Mouse (Mus musculus) ovary, postnatal 10 days (tissue): ENCODE measurements around the gene Eif6.

ENCODE experiments used
- DNase-seq: peaks from one replicate; pipeline ENCODE4 v3.0.0; 2022; ENCODE audit warnings: low spot score

Eif6 gene

GRCm38 (mm10) chr2:155787949-155788931 is 38.5 kb downstream of the Eif6 start:
- DNase-seq = no peak

GRCm38 (mm10) chr2:155786905-155787304 is 39.8 kb downstream of the Eif6 start:
- DNase-seq = no peak

GRCm38 (mm10) chr2:155784534-155784933 is 42.2 kb downstream of the Eif6 start:
- DNase-seq = no peak

GRCm38 (mm10) chr2:155779506-155779905 is 47.2 kb downstream of the Eif6 start:
- DNase-seq = no peak

- DNase-seq = no peak
Measured at GRCm38 (mm10) chr2:155779066-155779465, 47.7 kb downstream of the Eif6 start.

GRCm38 (mm10) chr2:155778004-155778403 is 48.7 kb downstream of the Eif6 start:
- DNase-seq = no peak

GRCm38 (mm10) chr2:155777688-155777985 is 49.1 kb downstream of the Eif6 start:
- DNase-seq = no peak

GRCm38 (mm10) chr2:155776824-155777687 is 49.7 kb downstream of the Eif6 start:
- no peak for DNase-seq

GRCm38 (mm10) chr2:155775685-155776263 is 51.0 kb downstream of the Eif6 start:
- peak; percentile 61 for DNase-seq

GRCm38 (mm10) chr2:155774927-155775684 is 51.6 kb downstream of the Eif6 start, which contains the start of gene Mmp24:
TSS of gene Mmp24 (plus strand) at chr2:155775342.
- no peak for DNase-seq

- DNase-seq = no peak
Measured at GRCm38 (mm10) chr2:155774261-155774926, 52.3 kb downstream of the Eif6 start.

- no peak for DNase-seq
Measured at GRCm38 (mm10) chr2:155773664-155774063, 53.1 kb downstream of the Eif6 start.
